Comparison of ENCODE assay signal across 10 mouse cellular contexts in the genomic region with DNA sequence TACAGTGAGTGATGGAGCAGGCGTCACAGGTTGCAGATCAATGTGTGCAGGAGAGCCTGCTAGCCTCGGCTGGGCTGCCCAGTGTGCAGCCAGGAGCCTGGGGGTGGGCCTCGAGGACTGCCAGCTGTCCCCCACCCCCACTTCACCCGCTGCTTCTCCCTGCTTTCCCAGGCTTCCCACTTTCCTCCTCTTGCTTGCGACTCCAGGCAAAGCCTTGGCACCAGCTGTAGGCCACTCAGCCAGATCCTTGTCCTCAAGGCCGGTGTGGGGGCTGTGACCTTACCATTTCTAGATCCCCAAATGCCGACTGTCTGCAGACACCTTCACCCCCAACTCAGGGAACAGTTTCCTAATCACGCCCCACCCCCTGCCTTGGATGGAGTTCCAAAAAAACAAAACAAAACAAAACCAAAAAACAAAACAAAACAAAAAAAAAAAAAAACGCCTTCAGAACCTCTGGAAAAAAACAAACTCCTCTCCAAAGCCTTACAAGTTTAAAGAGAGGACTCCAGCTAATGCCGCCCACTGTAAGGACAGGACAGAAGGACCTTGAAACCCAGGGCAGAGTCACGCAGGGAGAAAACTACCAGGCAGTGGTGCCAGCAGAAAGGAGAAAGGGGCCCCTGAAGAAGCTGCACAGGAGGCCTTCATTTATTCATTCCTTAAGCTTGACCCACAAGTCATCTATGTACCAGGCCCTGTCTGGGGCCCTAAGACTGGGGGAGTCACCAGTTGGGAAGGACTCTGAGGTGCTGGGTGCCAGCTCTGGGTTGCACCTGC. TPM values are rescaled to one million over a fixed set of nuclear protein-coding genes. Genes with fewer than 3 reads are reported as not detected.
DNase-seq lines count a peak whose midpoint lies in the region; ATAC-seq and TF ChIP-seq lines count a peak whose summit lies in the region.
"Had no signal": no experiment of that assay in that cellular context is flagged by ENCODE, and none has a peak within 500 bp of the region (broad histone marks: within the 10 kb centered on the region; RNA-seq: fewer than 3 reads in every experiment).

No protein-coding gene starts in this region.

- 14% methylated on average over 11 of the region's 11 CpGs for WGBS in limb, embryonic 14.5 days

- no peak for TF ChIP-seq POLR2A in limb, embryonic 14.5 days (IDR thresholded peaks at IDR 0.05; ENCODE audit: borderline replicate concordance, extremely low read depth, insufficient read depth, insufficient read length)

- no peaks in the 10 kb centered on the region for H3K9me3 ChIP-seq in limb, embryonic 14.5 days (ENCODE audit: control insufficient read depth, low read length)

- H3K27me3 ChIP-seq in limb, embryonic 14.5 days (ENCODE audit: control insufficient read depth, insufficient read depth, low read length) = peaks cover 81% of the 10 kb centered on the region

- no peak overlapping the region; the same call in 1 of the 2 replicates for H3K4me2 ChIP-seq in limb, embryonic 14.5 days (replicated peaks; ENCODE audit: low read depth, low read length, severe bottlenecking)

- H3K4me1 ChIP-seq in limb, embryonic 14.5 days (ENCODE audit: control insufficient read depth, insufficient read depth, low read length) = peaks cover 8% of the 10 kb centered on the region; the same call in 1 of the 2 replicates

- H3K27ac ChIP-seq in limb, embryonic 14.5 days (replicated peaks; ENCODE audit: low read depth, low read length) = no peak overlapping the region

- peak overlapping the region; percentile 43 for H3K4me3 ChIP-seq in limb, embryonic 14.5 days (replicated peaks; ENCODE audit: low read length)

- DNase-seq in frontal cortex, adult 2 months (ENCODE audit: extremely low spot score in 1 of 2, low spot score in 1 of 2) = no peak
- peak; percentile 53 for DNase-seq in ovary, postnatal 36 days (ENCODE audit: low spot score)
- DNase-seq in ovary, postnatal 10 days (ENCODE audit: low spot score) = no peak
- DNase-seq in limb, embryonic 14.5 days (ENCODE audit: low spot score) = no peak
- no peak for DNase-seq in B cell, adult 2 months
- DNase-seq in thymus, postnatal 14 days = no peak

- ATAC-seq in frontal cortex, adult (ENCODE audit: low TSS enrichment) = peak; percentile 8; the same call in 1 of the 2 replicates
- no peak for ATAC-seq in limb, embryonic 14.5 days (ENCODE audit: low FRiP score, low read depth)
- ATAC-seq in megakaryocyte, adult 5-6 weeks (ENCODE audit: poor library complexity, severe bottlenecking) = no peak

- H3K36me3 ChIP-seq in limb, embryonic 14.5 days (ENCODE audit: control insufficient read depth, insufficient read depth, low read length) = no peaks in the 10 kb centered on the region

- H3K9ac ChIP-seq in limb, embryonic 14.5 days (ENCODE audit: low read depth, low read length, severe bottlenecking) = no peak overlapping the region

RNA-seq across cellular contexts. Expression of gene Bcan, which starts 1.0 kb away (rescaled TPM):
- polyA plus RNA-seq in frontal cortex, adult 2 months (2012; rRNA removed) = 359 and 380 TPM in 2 replicates
- polyA plus RNA-seq in limb, embryonic 14.5 days (2012; rRNA removed) = 1.6 and 1.8 TPM in 2 replicates
- polyA plus RNA-seq in limb, embryonic 14.5 days (2014; fragmentation: Nextera tagmentation; extraction: Ambion mirVana) = 0.39 and 0.41 TPM in 2 replicates
- total RNA-seq in megakaryocyte, adult 5-6 weeks (2015) = not detected in 2 replicates
- not detected in 2 replicates for total RNA-seq in megakaryocyte, adult 5-6 weeks (2017)

RNA-seq across cellular contexts. Expression of gene Hapln2, which starts 26.4 kb away (rescaled TPM):
- polyA plus RNA-seq in frontal cortex, adult 2 months (2012; rRNA removed) = 28.5 and 39.4 TPM in 2 replicates
- 0.29 and 0.63 TPM in 2 replicates for polyA plus RNA-seq in limb, embryonic 14.5 days (2012; rRNA removed)
- polyA plus RNA-seq in limb, embryonic 14.5 days (2014; fragmentation: Nextera tagmentation; extraction: Ambion mirVana) = 0.15 and 0.22 TPM in 2 replicates
- not detected in 2 replicates for total RNA-seq in megakaryocyte, adult 5-6 weeks (2015)
- not detected in 2 replicates for total RNA-seq in megakaryocyte, adult 5-6 weeks (2017)
- polyA plus RNA-seq: large intestine, adult 2 months; liver, embryonic 16.5 days had no signal

RNA-seq across cellular contexts. Expression of gene Nes, which starts 30.1 kb away (rescaled TPM):
- 4.3 and 4.8 TPM in 2 replicates for polyA plus RNA-seq in frontal cortex, adult 2 months (2012; rRNA removed)
- polyA plus RNA-seq in limb, embryonic 14.5 days (2012; rRNA removed) = 28.4 and 36.0 TPM in 2 replicates
- 24.5 and 28.7 TPM in 2 replicates for polyA plus RNA-seq in limb, embryonic 14.5 days (2014; fragmentation: Nextera tagmentation; extraction: Ambion mirVana)
- not detected in 2 replicates for total RNA-seq in megakaryocyte, adult 5-6 weeks (2015)
- total RNA-seq in megakaryocyte, adult 5-6 weeks (2017) = not detected in 2 replicates

RNA-seq across cellular contexts. Expression of gene Gpatch4, which starts 41.9 kb away (rescaled TPM):
- polyA plus RNA-seq in frontal cortex, adult 2 months (2012; rRNA removed) = 13.7 and 14.4 TPM in 2 replicates
- polyA plus RNA-seq in limb, embryonic 14.5 days (2012; rRNA removed) = 8.3 and 16.2 TPM in 2 replicates
- polyA plus RNA-seq in limb, embryonic 14.5 days (2014; fragmentation: Nextera tagmentation; extraction: Ambion mirVana) = 29.7 and 30.2 TPM in 2 replicates
- 7.3 TPM in 2 replicates for total RNA-seq in megakaryocyte, adult 5-6 weeks (2015)
- 9.5 and 10.1 TPM in 2 replicates for total RNA-seq in megakaryocyte, adult 5-6 weeks (2017)

RNA-seq across cellular contexts. Expression of gene Crabp2, which starts 52.5 kb away (rescaled TPM):
- polyA plus RNA-seq in frontal cortex, adult 2 months (2012; rRNA removed) = 9.2 and 11.0 TPM in 2 replicates
- 176 and 192 TPM in 2 replicates for polyA plus RNA-seq in limb, embryonic 14.5 days (2012; rRNA removed)
- 267 and 331 TPM in 2 replicates for polyA plus RNA-seq in limb, embryonic 14.5 days (2014; fragmentation: Nextera tagmentation; extraction: Ambion mirVana)
- total RNA-seq in megakaryocyte, adult 5-6 weeks (2015) = 1.3 TPM in 1 of 2 replicates, not detected in the other
- total RNA-seq in megakaryocyte, adult 5-6 weeks (2017) = not detected in 2 replicates
- polyA plus RNA-seq: large intestine, adult 2 months had no signal

Comparison
In these comparisons a context has a peak if more than half of its experiments do, and no peak if none do; other contexts are left out.
1. RNA of gene Bcan, which starts 1.0 kb away (polyA plus RNA-seq): 359 to 380 TPM in frontal cortex, adult 2 months; 0.39 to 1.8 TPM in limb, embryonic 14.5 days; every median in the first group is over 100 times any median in the second.
2. RNA of gene Hapln2, which starts 26.4 kb away (polyA plus RNA-seq): 28.5 to 39.4 TPM in frontal cortex, adult 2 months; 0.15 to 0.63 TPM in limb, embryonic 14.5 days; every median in the first group is over 10 times any median in the second.